Mouse (Mus musculus): ENCODE measurements at regions not wholly inside any gene's neighbourhood (a gene's known extent, or its start where the extent isn't known, plus 50 kb on each side); places are given as distances from the start of the nearest gene placed in this dataset.

GRCm38 (mm10) chr7:137868501-137868900, 431.1 kb downstream of the Glrx3 start:
- Histone ChIP-seq H3K36me3 (ENCODE audit: control insufficient read depth, insufficient read depth, low read length) (no peaks in the 10 kb centered on the region), H3K27ac (no peak overlapping the region), H3K9ac (ENCODE audit: low read depth, low read length) (no peak overlapping the region), H3K4me1 (ENCODE audit: control insufficient read depth, insufficient read depth, low read length) (no peaks in the 10 kb centered on the region), H3K79me2 (replicated peaks; ENCODE audit: control insufficient read depth, insufficient read depth, low read length) (no peaks in the 10 kb centered on the region), H3K27me3 (ENCODE audit: control insufficient read depth, insufficient read depth, low read length) (no peaks in the 10 kb centered on the region), H3K4me3 (no peak overlapping the region)
- intact Hi-C loops (cut with DNase I), result no loop called here
- no peak for DNase-seq
- no peak for TF ChIP-seq POLR2A (IDR thresholded peaks at IDR 0.05; ENCODE audit: insufficient read depth, low read depth, low read length)
- no peak for TF ChIP-seq EP300 (IDR thresholded peaks at IDR 0.05; ENCODE audit: insufficient read depth, low read depth, low read length)
- no peak for TF ChIP-seq CTCF (IDR thresholded peaks at IDR 0.05)
- 69% methylated on average over 3 of the region's 3 CpGs for WGBS

GRCm38 (mm10) chr7:137875306-137875705, 437.9 kb downstream of the Glrx3 start:
- DNase-seq, result no peak
- Histone ChIP-seq H3K27ac (no peak overlapping the region), H3K4me3 (no peak overlapping the region), H3K79me2 (replicated peaks; ENCODE audit: control insufficient read depth, insufficient read depth, low read length) (no peaks in the 10 kb centered on the region), H3K27me3 (ENCODE audit: control insufficient read depth, insufficient read depth, low read length) (no peaks in the 10 kb centered on the region), H3K4me1 (ENCODE audit: control insufficient read depth, insufficient read depth, low read length) (no peaks in the 10 kb centered on the region), H3K9ac (ENCODE audit: low read depth, low read length) (no peak overlapping the region), H3K36me3 (ENCODE audit: control insufficient read depth, insufficient read depth, low read length) (no peaks in the 10 kb centered on the region)
- TF ChIP-seq POLR2A (IDR thresholded peaks at IDR 0.05; ENCODE audit: insufficient read depth, low read depth, low read length), result no peak
- TF ChIP-seq CTCF (IDR thresholded peaks at IDR 0.05), result no peak
- TF ChIP-seq EP300 (IDR thresholded peaks at IDR 0.05; ENCODE audit: insufficient read depth, low read depth, low read length), result no peak
- 80% methylated on average over 2 of the region's 2 CpGs for WGBS
- intact Hi-C loops (cut with DNase I), result no loop called here

GRCm38 (mm10) chr7:137879296-137879695, 441.9 kb downstream of the Glrx3 start:
- TF ChIP-seq CTCF (IDR thresholded peaks at IDR 0.05), result no peak
- no peak for TF ChIP-seq EP300 (IDR thresholded peaks at IDR 0.05; ENCODE audit: insufficient read depth, low read depth, low read length)
- no peak for TF ChIP-seq POLR2A (IDR thresholded peaks at IDR 0.05; ENCODE audit: insufficient read depth, low read depth, low read length)
- no peaks in the 10 kb centered on the region for H3K27me3 ChIP-seq (ENCODE audit: control insufficient read depth, insufficient read depth, low read length)
- H3K79me2 ChIP-seq (replicated peaks; ENCODE audit: control insufficient read depth, insufficient read depth, low read length), result no peaks in the 10 kb centered on the region
- no peak overlapping the region for H3K9ac ChIP-seq (ENCODE audit: low read depth, low read length)
- H3K36me3 ChIP-seq (ENCODE audit: control insufficient read depth, insufficient read depth, low read length), result no peaks in the 10 kb centered on the region
- H3K27ac ChIP-seq, result no peak overlapping the region
- DNase-seq, result no peak
- intact Hi-C loops (cut with DNase I), result no loop called here
- no peaks in the 10 kb centered on the region; the same call in 1 of the 2 replicates for H3K4me1 ChIP-seq (ENCODE audit: control insufficient read depth, insufficient read depth, low read length)
- no peak overlapping the region for H3K4me3 ChIP-seq
- 84% methylated on average over 12 of the region's 12 CpGs for WGBS

GRCm38 (mm10) chr7:137882876-137883275, 445.5 kb downstream of the Glrx3 start:
- 53% methylated on average over 5 of the region's 5 CpGs for WGBS
- DNase-seq, result no peak
- H3K4me3 ChIP-seq, result no peak overlapping the region
- TF ChIP-seq EP300 (IDR thresholded peaks at IDR 0.05; ENCODE audit: insufficient read depth, low read depth, low read length) (no peak), CTCF (IDR thresholded peaks at IDR 0.05) (no peak), POLR2A (IDR thresholded peaks at IDR 0.05; ENCODE audit: insufficient read depth, low read depth, low read length) (no peak)
- no peaks in the 10 kb centered on the region for H3K27me3 ChIP-seq (ENCODE audit: control insufficient read depth, insufficient read depth, low read length)
- H3K36me3 ChIP-seq (ENCODE audit: control insufficient read depth, insufficient read depth, low read length), result no peaks in the 10 kb centered on the region
- intact Hi-C loops (cut with DNase I), result no loop called here
- no peaks in the 10 kb centered on the region; the same call in 1 of the 2 replicates for H3K4me1 ChIP-seq (ENCODE audit: control insufficient read depth, insufficient read depth, low read length)
- H3K79me2 ChIP-seq (replicated peaks; ENCODE audit: control insufficient read depth, insufficient read depth, low read length), result no peaks in the 10 kb centered on the region
- H3K27ac ChIP-seq, result no peak overlapping the region
- H3K9ac ChIP-seq (ENCODE audit: low read depth, low read length), result no peak overlapping the region

GRCm38 (mm10) chr7:137883701-137884100, 446.3 kb downstream of the Glrx3 start:
- no peaks in the 10 kb centered on the region; the same call in 1 of the 2 replicates for H3K4me1 ChIP-seq (ENCODE audit: control insufficient read depth, insufficient read depth, low read length)
- no peak overlapping the region for H3K27ac ChIP-seq
- TF ChIP-seq CTCF (IDR thresholded peaks at IDR 0.05), result no peak
- no peak for TF ChIP-seq POLR2A (IDR thresholded peaks at IDR 0.05; ENCODE audit: insufficient read depth, low read depth, low read length)
- DNase-seq, result no peak
- intact Hi-C loops (cut with DNase I), result no loop called here
- no peaks in the 10 kb centered on the region for H3K79me2 ChIP-seq (replicated peaks; ENCODE audit: control insufficient read depth, insufficient read depth, low read length)
- H3K36me3 ChIP-seq (ENCODE audit: control insufficient read depth, insufficient read depth, low read length), result no peaks in the 10 kb centered on the region
- no peak overlapping the region for H3K9ac ChIP-seq (ENCODE audit: low read depth, low read length)
- H3K4me3 ChIP-seq, result no peak overlapping the region
- 61% methylated on average over 4 of the region's 4 CpGs for WGBS
- H3K27me3 ChIP-seq (ENCODE audit: control insufficient read depth, insufficient read depth, low read length), result no peaks in the 10 kb centered on the region

- no peaks in the 10 kb centered on the region; the same call in 1 of the 2 replicates for H3K4me1 ChIP-seq (ENCODE audit: control insufficient read depth, insufficient read depth, low read length)
- no peaks in the 10 kb centered on the region for H3K79me2 ChIP-seq (replicated peaks; ENCODE audit: control insufficient read depth, insufficient read depth, low read length)
- TF ChIP-seq POLR2A (IDR thresholded peaks at IDR 0.05; ENCODE audit: insufficient read depth, low read depth, low read length) (no peak), EP300 (IDR thresholded peaks at IDR 0.05; ENCODE audit: insufficient read depth, low read depth, low read length) (no peak), CTCF (IDR thresholded peaks at IDR 0.05) (no peak)
- H3K27ac ChIP-seq, result no peak overlapping the region
- intact Hi-C loops (cut with DNase I), result no loop called here
- no peaks in the 10 kb centered on the region for H3K27me3 ChIP-seq (ENCODE audit: control insufficient read depth, insufficient read depth, low read length)
- H3K36me3 ChIP-seq (ENCODE audit: control insufficient read depth, insufficient read depth, low read length), result no peaks in the 10 kb centered on the region
- H3K4me3 ChIP-seq, result no peak overlapping the region
- no peak for DNase-seq
- WGBS, result 58% methylated on average over 8 of the region's 8 CpGs
- H3K9ac ChIP-seq (ENCODE audit: low read depth, low read length), result no peak overlapping the region
These were observed 447.7 kb downstream of the Glrx3 start for GRCm38 (mm10) chr7:137885146-137885545.

Data from heart, adult 2 months (tissue).